Mouse (Mus musculus) frontal cortex, postnatal 14 days (tissue): ENCODE measurements around the gene Ccdc113.
"Not testable (repeated sequence)": the region's sequence is repeated elsewhere in the genome, so short reads cannot be mapped to it uniquely, and the experiment has no call there.

Source experiments
- DNase-seq, 2 experiments: peaks; one replicate each; pipeline ENCODE4 v3.0.0; 2022; ENCODE audit warnings: low spot score in 2 of 2

The Ccdc113 gene

GRCm38 (mm10) chr8:95602168-95602567 lies 68.3 kb downstream of the Ccdc113 start:
- DNase-seq: no peak

GRCm38 (mm10) chr8:95606509-95606908 lies 72.6 kb downstream of the Ccdc113 start:
- not testable (repeated sequence) for DNase-seq

GRCm38 (mm10) chr8:95607210-95607609 lies 73.3 kb downstream of the Ccdc113 start:
- no peak for DNase-seq
